Comparison of ENCODE assay signal across 10 mouse cellular contexts in genomic region chr16:88542488-88542887, GRCm38 (mm10). TPM values are rescaled to one million over a fixed set of nuclear protein-coding genes. Genes with fewer than 3 reads are reported as not detected.
A peak's percentile ranks its signal among the peaks of the same experiment; 100 is the strongest.
DNase-seq lines count a peak whose midpoint lies in the region; ATAC-seq lines count a peak whose summit lies in the region.
"Had no signal": no experiment of that assay in that cellular context is flagged by ENCODE, and none has a peak within 500 bp of the region (broad histone marks: within the 10 kb centered on the region; RNA-seq: fewer than 3 reads in every experiment).

No protein-coding gene starts in this region.

- H3K9me3 ChIP-seq in midbrain, embryonic 12.5 days = no peaks in the 10 kb centered on the region
- H3K9me3 ChIP-seq in midbrain, embryonic 16.5 days (replicated peaks; ENCODE audit: control insufficient read depth, low read length, poor library complexity, severe bottlenecking) = no peaks in the 10 kb centered on the region
- H3K9me3 ChIP-seq: lung, embryonic 15.5 days had no signal

- no peaks in the 10 kb centered on the region for H3K36me3 ChIP-seq in midbrain, embryonic 12.5 days
- H3K36me3 ChIP-seq in midbrain, embryonic 16.5 days (ENCODE audit: control insufficient read depth, insufficient read depth, low read length) = no peaks in the 10 kb centered on the region
- H3K36me3 ChIP-seq: lung, embryonic 15.5 days had no signal

- no peaks in the 10 kb centered on the region for H3K27me3 ChIP-seq in midbrain, embryonic 12.5 days
- H3K27me3 ChIP-seq in midbrain, embryonic 16.5 days (ENCODE audit: control insufficient read depth, insufficient read depth, low read depth, low read length) = no peaks in the 10 kb centered on the region
- H3K27me3 ChIP-seq: lung, embryonic 15.5 days had no signal

- peak; percentile 83 for ATAC-seq in frontal cortex, adult (ENCODE audit: low TSS enrichment)
- 0 out of 2 replicates have a peak, but pooled peaks have one; percentile 47 for ATAC-seq in midbrain, embryonic 12.5 days (ENCODE audit: low FRiP score, low read depth)
- no peak for ATAC-seq in midbrain, embryonic 16.5 days

- no peak overlapping the region for H3K9ac ChIP-seq in midbrain, embryonic 12.5 days (replicated peaks)
- H3K9ac ChIP-seq in midbrain, embryonic 16.5 days (ENCODE audit: low read depth, low read length) = no peak overlapping the region
- H3K9ac ChIP-seq: lung, embryonic 15.5 days had no signal

- H3K27ac ChIP-seq in midbrain, embryonic 12.5 days (replicated peaks) = no peak overlapping the region
- no peak overlapping the region for H3K27ac ChIP-seq in midbrain, embryonic 16.5 days (ENCODE audit: low read length)
- H3K27ac ChIP-seq: lung, embryonic 15.5 days had no signal

- WGBS in midbrain, embryonic 12.5 days = 51% methylated on average over 6 of the region's 6 CpGs
- WGBS in midbrain, embryonic 16.5 days = 56% methylated on average over 6 of the region's 6 CpGs

- DNase-seq in frontal cortex, postnatal 10 days (ENCODE audit: low spot score in 2 of 2) = no peak
- peak; percentile 76 for DNase-seq in embryo, embryonic 10.5 days (ENCODE audit: low spot score)
- DNase-seq in lung, postnatal 36 days = peak; percentile 61
- no peak for DNase-seq in adipocyte (ENCODE audit: low spot score)
- no peak for DNase-seq in ovary, postnatal 10 days (ENCODE audit: low spot score)

- no peaks in the 10 kb centered on the region for H3K4me1 ChIP-seq in midbrain, embryonic 12.5 days
- no peaks in the 10 kb centered on the region for H3K4me1 ChIP-seq in midbrain, embryonic 16.5 days (ENCODE audit: control insufficient read depth, insufficient read depth, low read length)
- H3K4me1 ChIP-seq: lung, embryonic 15.5 days had no signal

- no peak overlapping the region for H3K4me2 ChIP-seq in midbrain, embryonic 12.5 days (replicated peaks)
- no peak overlapping the region for H3K4me2 ChIP-seq in midbrain, embryonic 16.5 days (ENCODE audit: low read length)
- H3K4me2 ChIP-seq: lung, embryonic 15.5 days had no signal

- H3K4me3 ChIP-seq in midbrain, embryonic 12.5 days = no peak overlapping the region
- H3K4me3 ChIP-seq in midbrain, embryonic 16.5 days (ENCODE audit: low read depth, low read length) = no peak overlapping the region
- H3K4me3 ChIP-seq: lung, embryonic 15.5 days had no signal

RNA-seq across cellular contexts. Expression of gene Cldn8, which starts 20.5 kb away (rescaled TPM):
- polyA plus RNA-seq in midbrain, embryonic 12.5 days (2016; fragmentation: Nextera tagmentation; extraction: Ambion mirVana) = 0.47 and 0.50 TPM in 2 replicates
- polyA plus RNA-seq in midbrain, embryonic 16.5 days (2015; fragmentation: Nextera tagmentation; extraction: Ambion mirVana) = not detected in 2 replicates
- polyA plus RNA-seq: frontal cortex, adult 2 months had no signal

RNA-seq across cellular contexts. Expression of gene Cldn17, which starts 35.7 kb away (rescaled TPM):
- not detected in 2 replicates for polyA plus RNA-seq in midbrain, embryonic 12.5 days (2016; fragmentation: Nextera tagmentation; extraction: Ambion mirVana)
- not detected in 2 replicates for polyA plus RNA-seq in midbrain, embryonic 16.5 days (2015; fragmentation: Nextera tagmentation; extraction: Ambion mirVana)
- polyA plus RNA-seq: frontal cortex, adult 2 months; lung, embryonic 15.5 days had no signal

Comparison
In these comparisons a context has a peak if more than half of its experiments do, and no peak if none do; other contexts are left out.
1. DNase-seq: peak in embryo, embryonic 10.5 days (single experiment) and lung, postnatal 36 days (single experiment); none in frontal cortex, postnatal 10 days (0 of 2), adipocyte (single experiment) and ovary, postnatal 10 days (single experiment).